Mouse (Mus musculus): ENCODE measurements around the gene Clk1.
A peak's percentile ranks its signal among the peaks of the same experiment; 100 is the strongest.
"Not testable (repeated sequence)": the region's sequence is repeated elsewhere in the genome, so short reads cannot be mapped to it uniquely, and the experiment has no call there.

The Clk1 gene

GRCm38 (mm10) chr1:58407321-58407720, 16.5 kb downstream of the Clk1 start:
- DNase-seq (ENCODE audit: low spot score), result no peak

DNA sequence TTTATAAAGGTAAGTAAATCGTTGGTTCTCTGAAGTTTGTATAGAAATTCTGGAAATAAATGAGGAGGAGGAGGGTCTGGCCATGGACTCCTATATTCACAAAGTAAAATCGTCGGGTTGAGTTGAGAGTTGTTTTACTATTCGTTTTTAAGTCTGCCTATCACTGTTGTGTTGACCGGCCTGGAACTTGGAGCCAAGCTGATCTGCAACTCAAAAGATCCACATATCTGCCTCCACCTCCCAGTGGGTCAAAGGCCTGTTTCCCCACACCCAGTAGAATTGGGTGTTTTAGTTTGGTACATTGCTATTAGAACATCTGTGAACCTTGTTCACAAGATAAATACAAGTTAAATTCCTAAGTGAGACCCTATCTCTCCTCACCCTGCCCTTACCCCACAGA, 20.1 kb downstream of the Clk1 start:
- no peak for DNase-seq (ENCODE audit: low spot score)

DNA sequence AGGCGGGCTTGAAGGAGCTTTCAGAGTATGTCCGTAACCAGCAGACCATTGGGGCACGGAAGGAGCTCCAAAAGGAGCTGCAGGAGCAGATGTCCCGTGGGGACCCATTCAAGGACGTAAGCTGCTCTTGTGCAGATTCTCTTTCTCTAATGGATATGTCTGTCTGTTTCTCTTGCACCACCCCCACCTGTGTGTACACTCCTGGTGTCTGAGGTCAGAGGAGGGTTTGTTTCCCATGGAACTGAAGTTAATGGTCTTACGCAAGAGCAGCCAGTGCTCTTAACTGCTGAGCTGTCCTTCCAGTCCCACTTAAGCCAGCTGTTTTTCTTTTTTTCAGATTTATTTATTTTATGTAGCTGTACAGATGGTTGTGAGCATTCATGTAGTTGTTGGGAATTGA, 22.5 kb downstream of the Clk1 start:
- DNase-seq (ENCODE audit: low spot score), result no peak

GRCm38 (mm10) chr1:58397731-58398130, 26.1 kb downstream of the Clk1 start:
- DNase-seq (ENCODE audit: low spot score), result no peak

- no peak for DNase-seq (ENCODE audit: low spot score)
Measured at GRCm38 (mm10) chr1:58396179-58396578, 27.7 kb downstream of the Clk1 start.

- no peak for DNase-seq (ENCODE audit: low spot score)
Measured at GRCm38 (mm10) chr1:58395341-58395740, 28.5 kb downstream of the Clk1 start.

DNA sequence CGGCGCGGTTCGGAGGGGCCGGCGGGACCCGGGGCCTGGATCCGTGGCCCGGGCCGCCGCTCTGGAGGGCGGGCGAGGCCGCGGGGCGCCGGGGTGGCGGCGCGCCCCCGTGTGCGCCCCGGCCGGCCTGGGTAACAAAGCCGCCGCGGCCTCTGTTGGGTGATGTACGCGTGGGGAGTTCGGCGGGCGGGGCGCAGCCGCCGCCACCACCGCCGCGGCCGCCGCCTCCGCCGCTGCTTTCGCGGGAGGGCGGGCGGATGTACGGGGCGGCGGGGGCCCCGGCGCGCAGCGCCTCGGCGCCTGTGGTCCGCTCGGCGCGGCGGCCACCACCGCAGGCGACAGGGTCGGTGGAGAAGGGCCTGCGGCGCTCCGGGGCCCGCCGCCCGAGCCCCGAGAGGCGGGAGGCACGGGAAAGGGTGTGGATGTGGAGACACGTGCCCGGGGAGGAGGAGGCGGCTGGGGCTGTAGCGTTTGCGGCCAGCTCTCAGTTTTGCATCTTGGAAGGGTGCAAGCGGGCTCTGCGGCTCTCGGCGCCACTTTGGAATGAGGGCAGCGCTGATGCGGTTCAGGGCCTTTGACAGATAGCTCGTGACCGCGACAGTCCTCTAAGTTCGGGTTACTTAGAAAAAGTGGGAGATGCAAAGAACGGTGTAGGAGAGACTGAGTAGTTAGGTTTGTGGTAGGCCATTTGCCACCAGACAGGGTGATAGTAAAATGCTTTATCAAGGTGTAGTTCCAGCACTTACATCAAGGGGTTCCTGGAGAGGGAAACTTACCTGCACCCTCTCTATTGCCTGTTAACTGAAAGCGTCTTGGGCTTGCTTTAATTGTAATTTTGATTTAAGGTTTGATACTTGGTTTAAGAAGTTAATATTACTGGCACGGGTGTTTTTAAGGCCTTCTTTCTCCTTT, 30.3 kb downstream of the Clk1 start:
- DNase-seq (ENCODE audit: low spot score), result no peak

DNA sequence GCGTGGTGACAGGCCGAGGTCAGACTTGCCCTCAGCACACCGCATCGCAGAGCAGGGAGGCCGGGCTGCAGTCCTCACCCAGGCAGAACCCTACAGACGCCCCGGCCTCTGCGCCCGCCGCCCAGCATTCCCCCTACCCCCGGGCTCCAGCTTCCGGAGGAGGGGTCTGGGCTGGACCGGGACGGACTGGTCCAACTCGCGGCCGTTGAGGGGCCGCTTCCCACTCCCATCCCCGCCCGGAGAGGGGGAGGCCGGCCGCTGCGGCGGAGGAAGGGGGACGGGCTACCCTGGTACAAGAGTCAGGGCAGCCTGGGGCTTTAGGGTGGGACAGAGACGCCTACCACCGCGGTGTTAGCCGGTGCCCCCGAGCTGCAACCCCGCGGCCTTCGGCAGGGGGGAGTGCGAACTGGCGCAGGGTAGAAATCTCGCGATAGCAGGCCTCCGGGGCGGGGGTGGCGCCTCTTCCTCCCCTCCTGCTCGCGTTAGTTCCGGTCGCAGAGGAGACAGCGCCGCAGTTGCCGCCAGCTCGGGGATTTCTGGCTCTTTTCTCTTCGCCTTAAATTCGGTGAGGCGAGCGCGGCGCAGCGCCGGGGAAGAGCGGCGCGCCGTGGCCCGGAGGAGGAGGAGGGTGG, 31.1 kb downstream of the Clk1 start, which contains the start of gene Bzw1:
Bzw1 (plus strand) TSS at position 247 of the 632 bp plus-strand sequence.
- DNase-seq (ENCODE audit: low spot score), result peak; percentile 52

DNA sequence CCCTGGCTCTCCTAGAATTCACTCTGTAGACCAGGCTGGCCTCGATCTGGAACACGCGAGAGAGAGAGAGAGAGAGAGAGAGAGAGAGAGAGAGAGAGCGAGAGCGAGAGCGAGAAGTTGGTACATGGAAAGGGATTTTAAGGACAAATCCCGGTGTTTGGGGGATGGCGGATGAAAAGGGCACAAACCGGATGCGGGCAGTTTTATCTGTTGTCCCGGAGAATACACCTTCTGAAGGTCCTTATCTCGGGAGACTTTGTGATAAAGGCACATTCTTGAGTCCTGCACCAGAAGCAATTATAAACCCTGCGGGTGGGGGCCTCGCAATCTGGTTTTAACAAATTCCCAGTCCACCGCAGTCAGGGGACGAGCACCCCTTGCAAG, 31.6 kb downstream of the Clk1 start:
- no peak for DNase-seq (ENCODE audit: low spot score)

DNA sequence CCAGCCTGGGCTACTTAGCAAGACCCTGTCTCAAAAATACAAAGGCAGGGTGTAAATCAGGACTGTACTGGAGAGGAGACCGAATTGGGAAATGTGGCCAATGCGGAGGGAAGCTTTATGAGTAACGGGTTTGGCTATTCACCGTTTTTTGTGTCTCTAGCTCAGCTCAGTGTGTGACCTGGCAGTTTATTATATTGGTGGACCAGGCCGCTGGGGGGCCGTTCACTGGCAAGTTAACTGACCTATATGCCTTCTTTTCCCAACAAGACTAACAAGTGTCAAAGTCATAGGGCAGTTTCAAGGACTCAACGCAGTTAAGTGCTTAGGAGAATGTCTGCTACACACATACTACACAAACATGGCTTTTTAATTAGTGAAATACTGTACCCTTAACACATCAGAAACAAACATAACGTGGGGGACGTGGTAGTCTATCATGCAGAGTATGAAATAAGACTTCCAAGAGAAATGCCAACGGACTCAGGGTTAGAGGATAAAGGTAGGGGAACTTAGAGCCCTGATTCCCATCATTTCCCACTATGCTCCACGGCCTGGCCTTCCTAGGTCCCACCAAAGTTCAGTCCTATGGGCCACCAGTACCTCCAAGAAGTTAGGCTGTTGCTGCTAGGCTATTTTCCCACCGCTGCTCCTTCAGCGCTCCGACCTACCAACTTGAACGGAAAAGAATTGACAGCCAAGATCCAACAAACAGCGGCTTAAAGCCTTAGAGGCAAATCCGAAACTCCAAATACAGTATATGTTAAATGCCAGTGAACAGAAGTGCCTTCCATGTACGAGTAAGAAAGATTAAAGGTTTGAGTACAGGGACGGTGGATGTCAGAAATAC, 32.2 kb downstream of the Clk1 start:
- DNase-seq (ENCODE audit: low spot score), result no peak

DNA sequence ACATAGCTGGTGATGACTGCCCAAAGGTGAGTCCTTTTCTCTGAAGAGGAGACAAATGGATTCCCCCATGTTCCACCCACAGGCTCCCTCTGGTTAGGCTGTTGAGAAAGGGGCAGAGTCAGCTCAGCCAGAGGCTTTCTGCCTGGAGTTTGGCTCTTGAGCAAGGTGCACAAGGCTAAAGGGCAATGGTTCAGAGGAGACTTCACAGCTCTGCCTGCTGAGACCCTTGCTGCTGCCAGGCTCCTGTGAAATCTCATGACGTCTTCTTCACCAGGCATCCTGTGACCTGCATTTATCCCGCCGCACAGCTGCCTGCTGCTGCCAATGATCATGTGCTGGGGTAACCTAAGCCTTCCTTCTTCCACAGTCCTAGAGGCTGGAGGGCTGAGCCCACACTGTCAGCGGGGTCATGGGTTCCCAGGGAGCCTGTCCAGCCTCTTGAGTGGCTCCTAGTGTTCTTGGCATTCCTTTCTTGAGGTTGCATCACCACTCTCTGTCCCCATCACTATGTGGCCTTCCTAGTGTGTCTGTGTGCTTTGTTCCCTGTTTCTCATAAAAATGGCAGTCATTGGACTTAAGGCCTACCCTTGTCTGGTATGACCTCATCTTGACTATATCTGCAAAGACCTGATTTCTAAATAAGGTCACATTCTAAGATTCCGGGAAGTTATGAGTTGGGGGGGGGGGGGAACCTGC, 41.1 kb downstream of the Clk1 start:
- no peak for DNase-seq (ENCODE audit: low spot score)

DNA sequence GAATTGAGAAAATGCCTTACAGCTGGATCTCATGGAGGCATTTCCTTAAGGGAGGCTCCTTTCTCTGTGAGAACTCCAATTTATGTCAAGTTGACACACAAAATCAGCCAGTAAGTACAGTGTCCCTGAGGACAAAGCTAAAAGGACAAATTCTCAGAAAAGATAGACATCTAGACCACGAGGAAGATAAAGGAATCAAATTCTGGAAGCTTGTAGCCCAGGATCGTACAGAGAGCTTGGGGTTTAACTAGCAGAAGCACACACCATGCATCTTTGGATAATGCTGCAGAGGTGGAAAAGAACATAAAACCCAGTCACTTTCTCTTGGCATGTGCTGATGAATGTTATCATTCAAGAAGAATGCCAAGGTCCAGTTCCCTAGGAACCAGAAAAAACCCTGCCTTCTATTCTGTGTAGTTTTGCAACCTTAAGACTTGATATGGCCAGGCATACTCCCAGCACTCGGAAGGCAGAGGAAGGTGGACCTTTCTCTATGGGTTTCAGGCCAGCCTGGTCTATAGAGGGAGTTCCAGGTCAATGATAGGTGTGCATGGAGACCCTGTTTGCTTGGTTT, 48.2 kb downstream of the Clk1 start:
- DNase-seq (ENCODE audit: low spot score), result no peak

DNA sequence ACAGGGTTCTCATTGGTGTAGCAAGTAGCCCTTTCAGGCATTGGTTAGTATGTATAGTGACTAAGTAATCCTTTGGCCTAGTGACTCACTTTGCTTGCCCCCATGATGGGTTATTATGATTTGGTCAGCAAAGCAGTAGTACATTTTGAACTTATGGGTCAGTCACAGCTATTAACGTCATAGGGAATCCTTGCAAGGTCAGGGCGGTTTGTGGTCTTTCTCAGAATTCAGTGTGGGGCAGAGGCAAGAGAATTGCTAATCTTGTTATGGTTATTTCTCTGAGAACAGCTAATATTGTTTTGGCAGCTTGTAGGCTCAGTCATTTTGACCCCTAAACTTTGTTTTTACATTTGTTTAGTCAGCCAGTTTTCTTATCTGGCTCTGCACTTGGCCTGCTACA, 49.6 kb downstream of the Clk1 start:
- not testable (repeated sequence) for DNase-seq (ENCODE audit: low spot score)

- no peak for DNase-seq (ENCODE audit: low spot score)
Measured at GRCm38 (mm10) chr1:58369716-58370115, 54.1 kb downstream of the Clk1 start.

GRCm38 (mm10) chr1:58366737-58367471, 57.0 kb downstream of the Clk1 start:
- no peak for DNase-seq (ENCODE audit: low spot score)

- DNase-seq (ENCODE audit: low spot score), result no peak
Measured at GRCm38 (mm10) chr1:58365829-58366228, 58.0 kb downstream of the Clk1 start.

GRCm38 (mm10) chr1:58364551-58364950, 59.3 kb downstream of the Clk1 start:
- no peak for DNase-seq (ENCODE audit: low spot score)

GRCm38 (mm10) chr1:58362296-58362695, 61.6 kb downstream of the Clk1 start:
- no peak for DNase-seq (ENCODE audit: low spot score)

All from layer of hippocampus, adult 9-10 months (tissue).